Mouse (Mus musculus) C2C12 (cell line): ENCODE results near the gene Osbpl6.

Experiments
- CTCF ChIP-seq: IDR thresholded peaks from one replicate; pipeline ENCODE4 v1.5.1; 2011; ENCODE audit not compliant: control insufficient read depth, insufficient read depth, insufficient read length
- MAX ChIP-seq: IDR thresholded peaks from one replicate; pipeline ENCODE4 v1.6.1; 2011; ENCODE audit warnings: mild to moderate bottlenecking, control low read depth
- MYOD1 ChIP-seq: IDR thresholded peaks from one replicate; pipeline ENCODE4 v1.6.1; 2011; ENCODE audit warnings: low read depth; ENCODE audit not compliant: control insufficient read depth, insufficient read length

DNA sequence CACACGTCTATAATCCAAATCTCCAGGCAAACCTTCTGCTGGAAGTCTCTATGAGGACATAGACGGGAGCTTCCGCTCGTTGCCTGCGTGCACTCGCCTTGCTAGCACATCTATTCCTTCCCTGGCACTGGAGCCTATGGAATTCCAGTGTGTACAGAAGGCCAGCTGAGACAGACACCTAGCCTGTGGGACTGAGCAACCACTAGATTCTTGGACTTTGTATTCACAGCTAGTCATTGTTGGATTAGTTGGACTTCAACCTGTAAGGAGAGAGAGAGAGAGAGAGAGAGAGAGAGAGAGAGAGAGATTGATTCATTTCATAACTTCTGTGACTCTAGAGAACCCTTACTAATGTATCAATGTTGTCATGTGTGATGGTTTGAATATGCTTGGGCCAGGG, 105.8 kb downstream of the Osbpl6 start:
- TF ChIP-seq CTCF: no peak
- no peak for TF ChIP-seq MAX
- no peak for TF ChIP-seq MYOD1
